Mouse (Mus musculus) ES-Bruce4 (cell line): ENCODE data around the gene Ppp2r2c.

Experiments
- CTCF ChIP-seq: IDR thresholded peaks from one replicate; pipeline ENCODE4 v1.8.1; 2011; ENCODE audit warnings: low read depth, low read length
- EP300 ChIP-seq: IDR thresholded peaks from 2 replicates; pipeline ENCODE4 v1.6.1; 2011; ENCODE audit warnings: low read depth, low read length; ENCODE audit not compliant: insufficient read depth
- POLR2A ChIP-seq: IDR thresholded peaks from one replicate; pipeline ENCODE4 v1.8.1; 2011; ENCODE audit warnings: low read length; ENCODE audit not compliant: insufficient read depth

- peak; percentile 79 for TF ChIP-seq CTCF
- TF ChIP-seq EP300, result no peak
- TF ChIP-seq POLR2A, result no peak
These were observed 90.5 kb downstream of the Ppp2r2c start for GRCm38 (mm10) chr5:36958837-36959236.
